Mouse (Mus musculus) heart, postnatal 0 days (tissue): Measurements from ENCODE around the gene Ddx6.

Experiments
- CTCF ChIP-seq: IDR thresholded peaks from 2 replicates; pipeline ENCODE4 v1.5.1; 2016; ENCODE audit warnings: antibody characterized with exemption, control low read depth, low read depth
- EP300 ChIP-seq: IDR thresholded peaks from 2 replicates; pipeline ENCODE4 v1.6.1; 2016; ENCODE audit warnings: antibody characterized with exemption, low read depth

GRCm38 (mm10) chr9:44593886-44594285 lies 10.8 kb upstream of the Ddx6 start:
- TF ChIP-seq EP300 (no peak), CTCF (no peak)
